In genomic region chr15:83172492-83173429, GRCm38 (mm10) we compare ENCODE assay signal across 8 mouse cellular contexts. TPM values are rescaled to one million over a fixed set of nuclear protein-coding genes. Genes with fewer than 3 reads are reported as not detected.
A peak's percentile ranks its signal among the peaks of the same experiment; 100 is the strongest.
DNase-seq lines count a peak whose midpoint lies in the region; ATAC-seq and TF ChIP-seq lines count a peak whose summit lies in the region.

TSS of gene Cyb5r3 (minus strand) at chr15:83172592.

- H3K4me3 ChIP-seq in lung, embryonic 16.5 days (ENCODE audit: low read length): peak within 1 kb of the TSS; percentile 97
- peak within 1 kb of the TSS; percentile 68 for H3K4me3 ChIP-seq in bone marrow macrophage, adult 2 months (ENCODE audit: insufficient read depth, low read length)
- peak within 1 kb of the TSS; percentile 94 for H3K4me3 ChIP-seq in intestine, embryonic 15.5 days (replicated peaks)

- H3K4me2 ChIP-seq in lung, embryonic 16.5 days (ENCODE audit: low read depth, low read length): peak within 1 kb of the TSS; percentile 92
- H3K4me2 ChIP-seq in intestine, embryonic 15.5 days (replicated peaks): peak within 1 kb of the TSS; percentile 89

- TF ChIP-seq CTCF in bone marrow macrophage, adult 2 months (IDR thresholded peaks at IDR 0.05; ENCODE audit: low read depth, low read length): no peak

- peak within 1 kb of the TSS; percentile 82 for H3K27ac ChIP-seq in lung, embryonic 16.5 days (ENCODE audit: low read length)
- H3K27ac ChIP-seq in bone marrow macrophage, adult 2 months (ENCODE audit: insufficient read depth, low read depth, low read length): peak within 1 kb of the TSS; percentile 78
- H3K27ac ChIP-seq in intestine, embryonic 15.5 days: peak within 1 kb of the TSS; percentile 93

- TF ChIP-seq POLR2A in bone marrow macrophage, adult 2 months (IDR thresholded peaks at IDR 0.05; ENCODE audit: borderline replicate concordance, low read depth, low read length): no peak

- 29% methylated on average over 28 of the region's 28 CpGs for WGBS in lung, embryonic 16.5 days
- WGBS in intestine, embryonic 15.5 days: 29% methylated on average over 28 of the region's 28 CpGs

- no peak for DNase-seq in lung, postnatal 10 days
- DNase-seq in gastrocnemius, postnatal 4 days (ENCODE audit: low spot score in 2 of 2): no peak
- no peak for DNase-seq in right cerebral cortex, postnatal 4 days
- DNase-seq in right cerebral cortex, postnatal 14 days: no peak

- ATAC-seq in lung, embryonic 16.5 days (ENCODE audit: low read depth): peak; percentile 59
- peak; percentile 74 for ATAC-seq in intestine, embryonic 15.5 days
- ATAC-seq in megakaryocyte-erythroid progenitor cell, adult 5-6 weeks (replicated peaks; ENCODE audit: low FRiP score, low TSS enrichment, poor library complexity, severe bottlenecking): peak; percentile 3; the same call in 1 of the 2 replicates

- H3K36me3 ChIP-seq in lung, embryonic 16.5 days (ENCODE audit: control insufficient read depth, insufficient read depth, low read length): no peaks in the 10 kb centered on the region
- no peaks in the 10 kb centered on the region for H3K36me3 ChIP-seq in intestine, embryonic 15.5 days

- peak within 1 kb of the TSS; percentile 86 for H3K9ac ChIP-seq in lung, embryonic 16.5 days (ENCODE audit: low read length)
- H3K9ac ChIP-seq in intestine, embryonic 15.5 days: peak within 1 kb of the TSS; percentile 92

- no peaks in the 10 kb centered on the region for H3K27me3 ChIP-seq in lung, embryonic 16.5 days (ENCODE audit: control insufficient read depth, insufficient read depth, low read depth, low read length)
- H3K27me3 ChIP-seq in intestine, embryonic 15.5 days (replicated peaks): no peaks in the 10 kb centered on the region

- no peaks in the 10 kb centered on the region for H3K9me3 ChIP-seq in lung, embryonic 16.5 days (ENCODE audit: control insufficient read depth, low read length)
- no peaks in the 10 kb centered on the region for H3K9me3 ChIP-seq in intestine, embryonic 15.5 days

- H3K4me1 ChIP-seq in lung, embryonic 16.5 days (replicated peaks; ENCODE audit: control insufficient read depth, insufficient read depth, low read length): peaks cover 39% of the 10 kb centered on the region
- H3K4me1 ChIP-seq in bone marrow macrophage, adult 2 months (ENCODE audit: control insufficient read depth, insufficient read depth, low read length): peaks cover 54% of the 10 kb centered on the region
- H3K4me1 ChIP-seq in intestine, embryonic 15.5 days (replicated peaks): peaks cover 38% of the 10 kb centered on the region

RNA-seq across cellular contexts. Expression of gene Cyb5r3, which starts in this region (rescaled TPM):
- polyA plus RNA-seq in lung, embryonic 16.5 days (2015; fragmentation: Nextera tagmentation; extraction: Ambion mirVana): 184 and 192 TPM in 2 replicates
- polyA plus RNA-seq in bone marrow macrophage, adult 2 months (2012; ENCODE audit: insufficient read depth, insufficient read length, missing spikeins): 101 and 112 TPM in 2 replicates
- 100 to 1,000 TPM; 171 TPM for total RNA-seq in gastrocnemius, postnatal 4 days (2021)
- polyA plus RNA-seq in intestine, embryonic 15.5 days (2015; fragmentation: Nextera tagmentation; extraction: Ambion mirVana): 176 and 218 TPM in 2 replicates
- total RNA-seq in megakaryocyte-erythroid progenitor cell, adult 5-6 weeks (2014; fragmentation: Nextera tagmentation): 89.4 and 102 TPM in 2 replicates
- 33.0 and 55.6 TPM in 2 replicates for total RNA-seq in megakaryocyte-erythroid progenitor cell, adult 5-6 weeks (2017)

Comparison
In these comparisons a context has a peak if more than half of its experiments do, and no peak if none do; other contexts are left out.
1. ATAC-seq: peak in every context shown above with its lines; median percentile 74 in intestine, embryonic 15.5 days; 59 in lung, embryonic 16.5 days; 3 in megakaryocyte-erythroid progenitor cell, adult 5-6 weeks.